Mouse (Mus musculus) intestine, embryonic 16.5 days (tissue): ENCODE data around the gene Cdk19. TPM values are rescaled to one million over a fixed set of nuclear protein-coding genes. Genes with fewer than 3 reads are reported as not detected.
"Not testable (repeated sequence)": the region's sequence is repeated elsewhere in the genome, so short reads cannot be mapped to it uniquely, and the experiment has no call there.

Experiments used
- ATAC-seq: fragments of 200-750 bp; cut with Nextera tagmentation; 2 replicates; pipeline ENCODE4 v1.8.0; 2017; ENCODE audit warnings: moderate TSS enrichment, moderate library complexity
- H3K27ac ChIP-seq: fragments of 300-500 bp; sonication (generic); 2 replicates; pipeline ENCODE4 v1.5.1; 2014; ENCODE audit warnings: mild to moderate bottlenecking, low read length
- H3K27me3 ChIP-seq: fragments of 300-500 bp; sonication (generic); replicated peaks from 2 replicates; pipeline ENCODE4 v1.6.1; 2014; ENCODE audit warnings: low read length, control low read depth, mixed read lengths; ENCODE audit not compliant: control insufficient read depth, insufficient read depth
- H3K36me3 ChIP-seq: fragments of 300-500 bp; sonication (generic); 2 replicates; pipeline ENCODE4 v1.6.1; 2014; ENCODE audit warnings: low read length, control low read depth; ENCODE audit not compliant: control insufficient read depth, insufficient read depth
- H3K4me1 ChIP-seq: fragments of 300-500 bp; sonication (generic); 2 replicates; pipeline ENCODE4 v1.6.1; 2014; ENCODE audit warnings: low read length, control low read depth, mixed read lengths; ENCODE audit not compliant: control insufficient read depth, insufficient read depth
- H3K4me2 ChIP-seq: fragments of 300-500 bp; sonication (generic); 2 replicates; pipeline ENCODE4 v1.6.1; 2014; ENCODE audit warnings: low read depth, low read length, control low read depth
- H3K4me3 ChIP-seq: fragments of 300-500 bp; sonication (generic); 2 replicates; pipeline ENCODE4 v1.5.1; 2014; ENCODE audit warnings: mild to moderate bottlenecking, low read length
- H3K9ac ChIP-seq: fragments of 300-500 bp; sonication (generic); 2 replicates; pipeline ENCODE4 v1.6.1; 2014; ENCODE audit warnings: low read depth, low read length
- H3K9me3 ChIP-seq: fragments of 300-500 bp; sonication (generic); 2 replicates; pipeline ENCODE4 v1.6.1; 2016; ENCODE audit warnings: low read length, control low read depth; ENCODE audit not compliant: control insufficient read depth
- WGBS: fragments of 180-500 bp; shearing (Covaris S2); extraction: QIAGEN DNeasy Blood & Tissue Kit; methylation state at CpG from one replicate; pipeline ENCODE4 v1.1.7; 2014; 5-methylcytosine and 5-hydroxymethylcytosine counted together
- polyA plus RNA-seq: library from polyadenylated mRNA; unstranded; fragments of >200 nt; fragmentation: Nextera tagmentation; extraction: Ambion mirVana; gene quantifications from 2 replicates; pipeline ENCODE4 v1.2.1, GENCODE M21; 2015

The Cdk19 gene
- 4.0 and 4.6 TPM in 2 replicates for polyA plus RNA-seq

DNA sequence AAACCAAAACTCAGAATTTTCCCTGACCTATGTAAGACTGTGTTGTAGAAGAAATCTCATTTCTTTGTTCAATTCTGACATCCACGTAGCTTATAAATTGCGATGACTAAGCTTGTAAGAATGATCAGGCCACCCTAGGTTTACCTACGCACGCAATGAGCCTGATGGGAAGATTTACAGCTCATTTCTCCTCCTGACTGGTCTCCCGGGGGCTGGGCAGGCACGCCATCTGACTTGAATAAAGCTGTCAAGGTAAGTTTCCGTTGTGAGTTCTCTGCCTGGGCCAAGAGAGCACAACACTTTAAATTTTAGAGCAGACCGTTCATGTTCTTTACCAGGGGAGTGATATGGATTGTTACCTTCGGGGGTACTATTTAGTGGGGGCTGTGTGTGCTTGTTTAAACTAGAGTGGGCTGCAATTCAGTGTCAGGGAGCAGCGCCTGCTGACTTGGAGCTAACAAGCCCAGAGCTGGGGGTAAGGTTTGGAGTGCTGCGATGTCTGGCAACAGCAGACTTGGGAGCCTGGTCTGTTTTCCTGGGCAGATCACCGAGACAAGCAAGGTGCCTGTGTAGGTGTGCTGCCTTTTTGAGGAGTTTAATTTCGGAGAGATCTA lies at the start of gene Cdk19:
Gene Cdk19 (plus strand): TSS at position 214 of the 614 bp plus-strand sequence.
- ATAC-seq, result no peak
- Histone ChIP-seq H3K27ac (no peak within 1 kb of the TSS), H3K4me3 (no peak within 1 kb of the TSS)

DNA sequence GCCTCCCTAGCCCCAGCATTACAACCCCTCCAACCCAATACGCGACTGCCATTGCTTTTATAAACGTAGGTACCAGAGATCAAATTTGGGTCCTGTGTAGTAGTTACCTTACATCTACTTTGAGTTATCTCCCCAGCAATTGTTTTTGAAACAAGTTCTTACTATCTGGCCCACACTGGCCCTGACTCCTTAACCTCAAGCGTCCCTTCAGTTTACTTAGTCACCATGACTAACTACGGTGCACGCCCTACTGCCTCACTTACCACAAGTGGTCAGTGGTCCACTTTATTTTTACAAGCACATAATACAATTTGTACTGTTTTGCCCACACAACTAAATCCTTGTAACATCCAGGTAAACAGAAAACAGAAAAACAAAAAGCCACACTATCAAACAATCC lies 46.7 kb upstream of the Cdk19 start:
- H3K36me3 ChIP-seq, result no peaks in the 10 kb centered on the region

More for the DNA sequence above, at the start of gene Cdk19:
- H3K9me3 ChIP-seq, result no peaks in the 10 kb centered on the region
- H3K9ac ChIP-seq, result no peak within 1 kb of the TSS
- H3K4me2 ChIP-seq, result no peak within 1 kb of the TSS
- 29% methylated on average over 13 of the region's 13 CpGs for WGBS
- no peaks in the 10 kb centered on the region for H3K4me1 ChIP-seq
- H3K36me3 ChIP-seq, result no peaks in the 10 kb centered on the region
- H3K27me3 ChIP-seq, result no peaks in the 10 kb centered on the region

DNA sequence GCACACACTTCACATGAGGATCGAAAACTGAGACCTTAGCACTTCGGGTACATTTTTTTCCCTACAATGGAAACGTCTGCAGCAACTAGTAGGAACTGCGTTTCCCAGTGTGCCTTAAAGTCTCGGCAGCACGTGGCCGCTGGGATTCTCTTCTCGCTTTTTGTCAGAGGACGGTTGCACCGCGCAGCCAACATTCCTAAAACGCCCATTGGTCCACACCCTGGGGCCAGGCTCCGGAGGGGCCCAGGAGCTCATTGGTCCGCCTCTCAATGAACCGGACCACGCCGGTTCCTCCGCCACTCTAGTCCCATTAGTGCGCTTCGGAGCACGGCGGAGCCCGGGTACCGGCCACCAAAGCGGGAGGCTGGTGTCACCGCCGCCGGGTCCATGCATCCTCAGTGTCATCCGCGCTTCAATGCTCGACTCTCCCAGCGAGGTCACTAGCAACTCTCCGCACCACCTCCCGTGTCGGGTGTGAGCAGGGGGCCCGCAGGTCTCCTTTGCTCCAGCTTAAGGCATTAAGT lies 38.7 kb upstream of the Cdk19 start:
- Histone ChIP-seq H3K27me3 (no peaks in the 10 kb centered on the region), H3K27ac (peak overlapping the region; percentile 93), H3K4me2 (peak overlapping the region; percentile 57), H3K36me3 (no peaks in the 10 kb centered on the region), H3K9ac (peak overlapping the region; percentile 94), H3K4me3 (peak overlapping the region; percentile 96), H3K9me3 (no peaks in the 10 kb centered on the region), H3K4me1 (peaks cover 14% of the 10 kb centered on the region)
- peak; percentile 84 for ATAC-seq
- under 1% methylated on average over 36 of the region's 36 CpGs for WGBS

More for the DNA sequence above, 46.7 kb upstream of the Cdk19 start:
- Histone ChIP-seq H3K4me1 (peaks cover 6% of the 10 kb centered on the region), H3K4me2 (no peak overlapping the region), H3K9me3 (no peaks in the 10 kb centered on the region), H3K27ac (no peak overlapping the region), H3K4me3 (no peak overlapping the region), H3K9ac (no peak overlapping the region), H3K27me3 (no peaks in the 10 kb centered on the region)
- 90% methylated on average over 6 of the region's 6 CpGs for WGBS
- ATAC-seq, result no peak

DNA sequence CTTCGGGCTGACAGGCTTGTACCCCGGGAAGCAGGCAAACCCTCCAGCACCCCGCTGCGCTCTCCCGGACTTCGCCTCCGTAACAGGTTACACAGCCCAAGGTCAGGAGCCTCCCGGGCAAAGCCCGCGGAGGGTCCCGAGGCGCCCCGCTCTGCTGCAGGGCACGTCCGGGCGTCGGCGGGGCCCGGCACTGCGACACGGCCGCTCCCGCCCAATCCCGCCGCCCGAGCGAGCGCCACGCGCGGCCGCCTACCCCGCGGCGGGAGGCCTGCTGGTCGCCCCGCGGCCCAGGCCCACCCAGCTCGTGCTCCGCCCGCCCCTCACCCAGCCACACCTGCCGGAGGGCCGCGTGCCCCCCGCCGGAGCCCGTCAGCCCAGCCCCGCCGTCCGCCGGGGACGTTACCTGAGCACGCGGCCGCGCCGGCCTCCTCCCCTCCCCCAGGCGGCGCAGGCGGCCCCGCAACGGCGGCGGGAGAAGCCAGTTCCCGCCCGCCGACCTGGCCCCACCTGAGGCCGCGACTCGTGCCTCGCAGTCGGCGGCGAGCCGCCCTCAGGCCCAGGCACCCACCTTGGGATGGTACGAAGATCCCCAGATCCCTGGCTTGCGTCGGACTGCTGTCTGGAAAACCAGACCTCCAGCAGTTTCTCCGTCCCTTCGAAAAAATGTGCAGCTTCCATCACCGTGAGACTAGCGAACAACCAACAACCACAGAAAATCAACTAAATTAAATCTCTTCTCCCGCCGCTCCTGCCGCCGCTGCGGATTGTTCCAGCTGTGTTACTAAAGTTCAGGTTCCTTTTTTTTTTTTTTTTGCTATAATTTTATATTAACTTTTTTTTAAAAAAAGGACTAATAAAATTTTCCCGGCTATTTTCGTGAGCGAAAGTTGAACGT lies 37.9 kb upstream of the Cdk19 start:
- H3K36me3 ChIP-seq, H3K9me3 ChIP-seq, H3K27me3 ChIP-seq: not testable (repeated sequence)
- Histone ChIP-seq H3K9ac (peak overlapping the region; percentile 94), H3K4me3 (peak overlapping the region; percentile 96), H3K27ac (peak overlapping the region; percentile 93), H3K4me1 (peaks cover 14% of the 10 kb centered on the region), H3K4me2 (peak overlapping the region; percentile 57)
- peak; percentile 55 for ATAC-seq
- under 1% methylated on average over 63 of the region's 91 CpGs for WGBS

DNA sequence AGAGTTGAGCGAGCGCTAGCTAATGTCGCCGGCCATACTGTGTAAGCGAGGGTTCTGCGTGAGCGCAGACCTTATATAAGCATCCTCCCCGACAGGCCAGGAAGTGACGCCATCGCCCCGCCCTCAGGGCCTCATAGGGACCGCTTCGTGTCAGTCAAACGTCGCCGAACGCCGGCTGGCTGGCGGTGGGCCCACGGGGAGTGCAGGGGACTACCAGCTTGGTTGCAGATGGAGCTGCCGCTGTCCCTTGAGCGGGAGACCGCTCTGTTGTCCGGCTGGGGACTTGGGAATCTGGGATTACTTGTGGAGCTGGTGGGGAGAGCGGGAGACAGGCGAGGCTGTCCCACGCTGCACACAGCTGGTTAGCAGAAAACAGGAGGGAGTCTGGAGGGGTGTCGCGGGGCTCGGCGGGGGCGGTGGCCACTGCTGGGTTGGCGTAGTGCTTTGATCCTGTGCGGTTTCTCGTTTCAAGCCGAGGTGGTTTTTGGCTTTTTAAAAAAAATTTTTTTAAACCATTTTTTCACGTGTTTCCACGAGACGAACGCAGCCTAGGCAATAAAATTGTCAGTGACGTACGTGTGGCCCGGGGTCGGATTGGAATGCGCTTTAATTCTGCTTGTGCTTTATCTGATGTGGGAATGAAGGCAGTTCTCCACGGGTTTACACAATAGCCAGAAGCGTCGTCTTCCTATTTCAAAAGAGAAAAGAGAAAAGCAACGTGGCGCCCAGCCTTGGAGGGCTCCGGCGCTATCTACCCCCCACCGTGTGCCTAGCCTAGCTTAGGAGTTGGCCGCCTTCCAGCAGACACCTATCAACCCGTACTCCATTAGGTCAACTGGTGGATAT lies 37.0 kb upstream of the Cdk19 start, which contains the start of gene Amd1:
Gene Amd1 (minus strand): TSS at position 47 of the 846 bp plus-strand sequence.
- peak within 1 kb of the TSS; percentile 99 for H3K27ac ChIP-seq
- WGBS, result under 1% methylated on average over 55 of the region's 55 CpGs
- peak within 1 kb of the TSS; percentile 94 for H3K9ac ChIP-seq
- peak within 1 kb of the TSS; percentile 83 for H3K4me2 ChIP-seq
- H3K9me3 ChIP-seq, result peaks cover 3% of the 10 kb centered on the region; the same call in 1 of the 2 replicates
- H3K36me3 ChIP-seq, result no peaks in the 10 kb centered on the region
- peak; percentile 93 for ATAC-seq
- peak within 1 kb of the TSS; percentile 96 for H3K4me3 ChIP-seq
- H3K27me3 ChIP-seq, result no peaks in the 10 kb centered on the region
- peaks cover 11% of the 10 kb centered on the region for H3K4me1 ChIP-seq

DNA sequence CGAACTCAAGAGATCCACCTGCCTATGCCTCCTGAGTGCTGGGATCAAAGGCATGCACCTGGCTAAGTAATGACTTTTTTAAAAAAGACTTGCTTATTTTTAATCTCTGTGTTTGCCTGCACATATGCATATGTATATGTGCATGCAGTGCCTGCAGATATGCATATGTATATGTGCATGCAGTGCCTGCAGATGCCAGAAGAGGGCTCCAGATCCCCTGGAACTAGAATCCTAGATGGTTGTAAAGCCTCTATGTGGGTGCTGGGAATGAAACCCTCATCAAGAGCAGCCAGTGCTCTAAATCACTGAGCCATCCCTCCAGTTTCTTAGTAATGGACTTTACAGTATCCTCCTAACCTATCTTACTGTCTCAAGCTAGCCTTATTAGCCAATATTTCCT lies 33.4 kb upstream of the Cdk19 start:
- Histone ChIP-seq H3K27ac (no peak overlapping the region), H3K4me2 (no peak overlapping the region), H3K9me3 (peaks cover 3% of the 10 kb centered on the region; the same call in 1 of the 2 replicates), H3K4me1 (no peaks in the 10 kb centered on the region), H3K4me3 (no peak overlapping the region), H3K9ac (no peak overlapping the region), H3K36me3 (no peaks in the 10 kb centered on the region), H3K27me3 (no peaks in the 10 kb centered on the region)
- WGBS, result 93% methylated on average over 1 of the region's 1 CpGs
- no peak for ATAC-seq

DNA sequence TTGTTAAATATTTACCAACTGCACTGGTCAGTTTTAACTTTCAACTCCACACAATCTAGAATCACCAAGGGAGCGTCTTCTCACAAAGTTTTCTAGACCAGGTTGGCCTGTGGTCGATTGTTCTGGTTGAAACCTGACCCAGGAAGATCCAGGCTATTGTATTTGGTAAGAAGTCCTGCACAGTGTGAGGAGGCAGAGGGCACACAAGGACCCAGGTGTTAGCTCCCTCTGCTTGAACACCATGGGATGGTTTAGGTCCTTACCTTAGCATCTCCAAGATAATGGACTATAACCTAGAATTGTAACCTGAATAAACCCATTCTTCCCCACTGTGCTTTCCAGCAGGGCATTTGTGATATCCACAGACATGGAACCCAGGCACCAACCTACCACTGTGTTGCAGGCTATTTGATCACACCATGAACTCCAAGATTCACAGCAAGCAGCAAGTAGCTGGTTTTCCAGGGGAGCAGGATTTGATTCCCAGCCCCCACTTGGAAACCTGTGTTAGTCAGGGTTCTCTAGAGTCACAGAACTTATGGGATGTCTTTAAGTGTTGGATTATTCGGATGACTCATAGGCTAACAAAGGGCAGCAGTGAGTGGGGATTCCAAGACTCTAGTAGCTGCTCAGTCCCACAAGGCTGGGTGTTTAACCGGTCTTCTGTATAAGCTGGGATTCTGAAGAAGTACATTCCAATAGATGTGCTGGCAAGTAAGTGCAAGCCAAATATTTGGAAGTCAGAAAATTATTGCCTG lies 31.4 kb upstream of the Cdk19 start:
- H3K4me1 ChIP-seq, result peaks cover 4% of the 10 kb centered on the region; the same call in 1 of the 2 replicates
- no peak overlapping the region for H3K27ac ChIP-seq
- 59% methylated on average over 4 of the region's 4 CpGs for WGBS
- no peaks in the 10 kb centered on the region for H3K36me3 ChIP-seq
- no peak for ATAC-seq
- no peak overlapping the region for H3K9ac ChIP-seq
- H3K27me3 ChIP-seq, result no peaks in the 10 kb centered on the region
- no peak overlapping the region for H3K4me3 ChIP-seq
- peaks cover 3% of the 10 kb centered on the region; the same call in 1 of the 2 replicates for H3K9me3 ChIP-seq
- H3K4me2 ChIP-seq, result no peak overlapping the region

DNA sequence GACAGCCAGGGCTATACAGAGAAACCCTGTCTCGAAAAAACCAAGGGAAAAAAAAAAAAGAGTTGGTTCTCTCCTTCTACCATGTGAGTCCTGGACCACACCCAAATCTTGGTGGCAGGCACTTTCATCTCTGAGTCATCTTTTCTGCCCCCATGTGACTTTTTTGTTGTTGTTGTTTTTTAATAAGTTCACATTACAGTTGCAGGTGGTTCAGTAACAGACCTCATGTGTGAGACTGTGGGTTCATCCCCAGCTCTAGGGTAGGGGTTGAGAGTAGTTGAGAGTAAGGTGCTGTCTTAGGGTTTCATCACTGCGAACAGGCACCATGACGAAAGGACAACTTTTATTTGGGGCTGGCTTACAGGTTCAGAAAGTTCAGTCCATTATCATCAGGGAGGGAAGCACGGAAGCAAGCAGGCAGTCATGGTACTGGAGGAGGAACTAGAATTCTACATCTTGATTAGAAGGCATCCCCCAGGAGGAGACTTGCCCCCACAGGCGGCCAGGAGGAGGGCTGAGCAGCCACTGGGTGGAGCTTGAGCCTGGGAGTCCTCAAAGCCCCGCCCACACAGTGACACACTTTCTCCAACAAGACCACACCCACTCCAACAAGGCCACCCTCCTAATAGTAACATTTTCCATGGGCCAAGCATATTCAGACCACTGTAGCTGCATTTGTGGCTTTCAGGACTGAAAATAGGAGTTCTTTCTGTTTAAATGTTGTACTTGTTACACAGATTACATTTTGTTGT lies 29.3 kb upstream of the Cdk19 start:
- H3K4me3 ChIP-seq, result no peak overlapping the region
- H3K4me1 ChIP-seq, result peaks cover 4% of the 10 kb centered on the region; the same call in 1 of the 2 replicates
- no peaks in the 10 kb centered on the region for H3K36me3 ChIP-seq
- H3K27ac ChIP-seq, result no peak overlapping the region
- H3K9ac ChIP-seq, result no peak overlapping the region
- no peak overlapping the region for H3K4me2 ChIP-seq
- no peaks in the 10 kb centered on the region for H3K27me3 ChIP-seq
- peaks cover 3% of the 10 kb centered on the region; the same call in 1 of the 2 replicates for H3K9me3 ChIP-seq
- 61% methylated on average over 6 of the region's 6 CpGs for WGBS
- ATAC-seq, result 0 out of 2 replicates have a peak, but pooled peaks have one; percentile 26
